Mouse (Mus musculus): ENCODE results near the gene Ces3a. TPM values are rescaled to one million over a fixed set of nuclear protein-coding genes. Genes with fewer than 3 reads are reported as not detected.

Gene Ces3a
- polyA plus RNA-seq (2012; rRNA removed), result not detected in 2 replicates

GRCm38 (mm10) chr8:105048371-105048854 is at the start of gene Ces3a:
Ces3a (plus strand) TSS chr8:105048601.

GRCm38 (mm10) chr8:105000586-105000985 is 47.8 kb upstream of the Ces3a start, which contains the start of gene Ces2h:
Ces2h (plus strand) TSS chr8:105000853.

GRCm38 (mm10) chr8:105083449-105084050 is 35.1 kb downstream of the Ces3a start, which contains the start of gene Ces3b:
Ces3b (plus strand) TSS chr8:105083753.

Other genes with a start within 250 kb of the Ces3a start
- gene Ces2b, start 217.0 kb upstream of the Ces3a start, polyA plus RNA-seq (2012; rRNA removed), result 0.12 and 0.16 TPM in 2 replicates
- not detected in 2 replicates for gene Ces2c, start 201.5 kb upstream of the Ces3a start, polyA plus RNA-seq (2012; rRNA removed)
- 0.02 TPM in 1 of 2 replicates, not detected in the other for gene Ces2e, start 122.3 kb upstream of the Ces3a start, polyA plus RNA-seq (2012; rRNA removed)
- 0.02 TPM in 1 of 2 replicates, not detected in the other for gene Ces2f, start 101.2 kb upstream of the Ces3a start, polyA plus RNA-seq (2012; rRNA removed)
- 0.27 and 0.44 TPM in 2 replicates for gene Ces2g, start 86.9 kb upstream of the Ces3a start, polyA plus RNA-seq (2012; rRNA removed)
- not detected in 2 replicates for gene Ces2h, start 47.7 kb upstream of the Ces3a start, polyA plus RNA-seq (2012; rRNA removed)
- not detected in 2 replicates for gene Ces3b, start 35.2 kb downstream of the Ces3a start, polyA plus RNA-seq (2012; rRNA removed)
- not detected in 2 replicates for gene Ces4a, start 83.2 kb downstream of the Ces3a start, polyA plus RNA-seq (2012; rRNA removed)
- gene Cbfb, start 122.1 kb downstream of the Ces3a start, polyA plus RNA-seq (2012; rRNA removed), result 33.6 and 64.2 TPM in 2 replicates
- gene D230025D16Rik, start 176.5 kb downstream of the Ces3a start, polyA plus RNA-seq (2012; rRNA removed), result 19.5 and 27.4 TPM in 2 replicates
- gene B3gnt9, start 206.6 kb downstream of the Ces3a start, polyA plus RNA-seq (2012; rRNA removed), result 5.5 and 7.9 TPM in 2 replicates
- 7.0 and 9.8 TPM in 2 replicates for gene Tradd, start 216.0 kb downstream of the Ces3a start, polyA plus RNA-seq (2012; rRNA removed)
- 0.94 and 1.1 TPM in 2 replicates for gene Fbxl8, start 216.0 kb downstream of the Ces3a start, polyA plus RNA-seq (2012; rRNA removed)
- gene Hsf4, start 221.2 kb downstream of the Ces3a start, polyA plus RNA-seq (2012; rRNA removed), result 0.14 and 0.31 TPM in 2 replicates
- gene Nol3, start 227.5 kb downstream of the Ces3a start, polyA plus RNA-seq (2012; rRNA removed), result 1.3 and 1.8 TPM in 2 replicates
- gene 4931428F04Rik, start 241.3 kb downstream of the Ces3a start, polyA plus RNA-seq (2012; rRNA removed), result 49.0 and 56.8 TPM in 2 replicates
- 11.9 and 13.4 TPM in 2 replicates for gene Exoc3l, start 247.5 kb downstream of the Ces3a start, polyA plus RNA-seq (2012; rRNA removed)
- gene E2f4, start 249.1 kb downstream of the Ces3a start, polyA plus RNA-seq (2012; rRNA removed), result 125 and 133 TPM in 2 replicates

Measured in central nervous system, embryonic 11.5 days (tissue).